Mouse (Mus musculus): Measurements from ENCODE around the gene Fyb2. TPM values are rescaled to one million over a fixed set of nuclear protein-coding genes. Genes with fewer than 3 reads are reported as not detected.

Fyb2 gene
- total and polyA plus RNA-seq, 3 experiments: 0.08 to 0.10 TPM; not detected in 1

- H3K27ac ChIP-seq (ENCODE audit: control insufficient read depth, low read depth, low read length): no peak overlapping the region
- DNase-seq (ENCODE audit: low read depth, low spot score): no peak
- no peaks in the 10 kb centered on the region for H3K79me2 ChIP-seq (ENCODE audit: control insufficient read depth, insufficient read depth, low read length, poor library complexity)
Observed at GRCm38 (mm10) chr4:104929165-104929564, 15.9 kb downstream of the Fyb2 start.

DNA sequence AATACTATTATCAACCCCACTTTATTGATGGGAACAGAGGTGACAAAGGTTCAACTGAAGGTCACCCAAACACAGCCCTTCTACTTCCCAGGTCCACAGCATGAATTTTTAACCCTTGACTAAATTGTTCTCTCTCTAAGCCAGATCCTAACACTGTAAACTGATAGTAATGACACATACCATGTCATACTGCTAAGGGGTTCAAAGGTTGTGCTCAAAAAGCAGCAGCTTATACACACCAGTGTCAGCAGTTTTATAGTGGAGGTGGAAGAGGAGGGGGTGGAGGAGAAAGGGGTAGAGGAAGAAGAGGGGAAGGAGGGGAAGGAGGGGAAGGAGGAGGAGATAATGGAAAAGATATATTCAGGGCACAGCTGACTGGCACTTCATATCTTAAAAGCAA is 20.4 kb downstream of the Fyb2 start:
- peaks cover 0 to 10% of the 10 kb centered on the region in 2 experiments; a peak in 3 of 4 replicates for H3K4me1 ChIP-seq (ENCODE audit: control insufficient read depth in 1 of 2, insufficient read depth in 2 of 2, low read length in 2 of 2)
- no peak for TF ChIP-seq SMC3 (IDR thresholded peaks at IDR 0.05; ENCODE audit: low read depth, low read length)
- TF ChIP-seq POLR2AphosphoS5 (IDR thresholded peaks at IDR 0.05; ENCODE audit: borderline replicate concordance, low read depth, low read length): no peak
- TF ChIP-seq E2F4 (IDR thresholded peaks at IDR 0.05; ENCODE audit: borderline replicate concordance, low read depth, low read length): no peak
- no peak for TF ChIP-seq ZMIZ1 (IDR thresholded peaks at IDR 0.05; ENCODE audit: low read depth, low read length)
- TF ChIP-seq USF2 (IDR thresholded peaks at IDR 0.05; ENCODE audit: borderline replicate concordance in 1 of 2, insufficient read depth in 1 of 2, low read depth in 1 of 2, low read length in 2 of 2): no peak
- TF ChIP-seq EP300 (IDR thresholded peaks at IDR 0.05; ENCODE audit: low read depth in 1 of 2, low read length in 2 of 2): peak in 1 of 2 experiments; percentile 38; a peak in 1 of 4 replicates
- no peak for TF ChIP-seq NRF1 (IDR thresholded peaks at IDR 0.05; ENCODE audit: insufficient read depth, low read depth, low read length, poor library complexity, severe bottlenecking)
- TF ChIP-seq KAT2A (conservative IDR thresholded peaks at IDR 0.05; ENCODE audit: low read depth, low read length): no peak
- no peak for TF ChIP-seq ZC3H11A (IDR thresholded peaks at IDR 0.05; ENCODE audit: low read depth, low read length)
- no peak for TF ChIP-seq UBTF (IDR thresholded peaks at IDR 0.05; ENCODE audit: borderline replicate concordance, insufficient read depth, low read depth, low read length)
- no peak for TF ChIP-seq ZNF384 (IDR thresholded peaks at IDR 0.05; ENCODE audit: low read depth, low read length)
- TF ChIP-seq USF1 (IDR thresholded peaks at IDR 0.05; ENCODE audit: low read depth, low read length): no peak
- no peak for TF ChIP-seq MAFK (IDR thresholded peaks at IDR 0.05; ENCODE audit: borderline replicate concordance, low read depth, low read length)
- no peak for TF ChIP-seq MAZ (IDR thresholded peaks at IDR 0.05; ENCODE audit: low read depth, low read length)
- TF ChIP-seq MEF2A (IDR thresholded peaks at IDR 0.05; ENCODE audit: extremely low read depth, insufficient replicate concordance, low read depth, low read length, poor library complexity, severe bottlenecking): no peak
- TF ChIP-seq TBP (IDR thresholded peaks at IDR 0.05; ENCODE audit: low read depth, low read length): no peak
- 0 out of 2 replicates have a peak, but pooled peaks have one; percentile 28 for TF ChIP-seq ETS1 (IDR thresholded peaks at IDR 0.05; ENCODE audit: low read depth, low read length)
- no peak for TF ChIP-seq TAL1 (IDR thresholded peaks at IDR 0.05; ENCODE audit: low read length)
- no peak for TF ChIP-seq GABPA (IDR thresholded peaks at IDR 0.05; ENCODE audit: low read depth, low read length)
- TF ChIP-seq SIN3A (IDR thresholded peaks at IDR 0.05; ENCODE audit: low read length): no peak
- 0 out of 2 replicates have a peak, but pooled peaks have one; percentile 6 for TF ChIP-seq GATA1 (IDR thresholded peaks at IDR 0.05; ENCODE audit: low read depth, low read length)
- TF ChIP-seq CTCF (IDR thresholded peaks at IDR 0.05 in 2 of 3, conservative IDR thresholded peaks at IDR 0.05 in 1 of 3; ENCODE audit: control insufficient read depth in 1 of 3, insufficient read depth in 1 of 3, low read depth in 2 of 3, low read length in 3 of 3, poor library complexity in 1 of 3, severe bottlenecking in 1 of 3): no peak
- H3K9ac ChIP-seq (ENCODE audit: control insufficient read depth, low read depth, low read length, poor library complexity, severe bottlenecking): no peak overlapping the region
- peaks cover 0 to 4% of the 10 kb centered on the region in 2 experiments; a peak in 1 of 4 replicates for H3K36me3 ChIP-seq (ENCODE audit: control insufficient read depth in 1 of 2, insufficient read depth in 2 of 2, low read length in 2 of 2)
- H3K9me3 ChIP-seq (replicated peaks; ENCODE audit: insufficient read depth, low read length): no peaks in the 10 kb centered on the region
- DNase-seq (ENCODE audit: low read depth, low spot score): no peak
- H3K27ac ChIP-seq (ENCODE audit: control insufficient read depth, low read depth, low read length): no peak overlapping the region
- H3K4me3 ChIP-seq (ENCODE audit: control insufficient read depth in 1 of 2, insufficient read depth in 1 of 2, low read depth in 2 of 2, low read length in 2 of 2): no peak overlapping the region
- no peaks in the 10 kb centered on the region for H3K79me2 ChIP-seq (ENCODE audit: control insufficient read depth, insufficient read depth, low read length, poor library complexity)
- H3K27me3 ChIP-seq (ENCODE audit: control insufficient read depth in 1 of 2, insufficient read depth in 2 of 2, low read length in 2 of 2): no peaks in the 10 kb centered on the region

More at GRCm38 (mm10) chr4:104929165-104929564, 15.9 kb downstream of the Fyb2 start:
- H3K4me1 ChIP-seq (ENCODE audit: control insufficient read depth in 1 of 2, insufficient read depth in 2 of 2, low read length in 2 of 2): peaks cover 0 to 3% of the 10 kb centered on the region in 2 experiments; a peak in 2 of 4 replicates
- H3K27me3 ChIP-seq (ENCODE audit: control insufficient read depth in 1 of 2, insufficient read depth in 2 of 2, low read length in 2 of 2): no peaks in the 10 kb centered on the region
- peaks cover 0 to 4% of the 10 kb centered on the region in 2 experiments; a peak in 1 of 4 replicates for H3K36me3 ChIP-seq (ENCODE audit: control insufficient read depth in 1 of 2, insufficient read depth in 2 of 2, low read length in 2 of 2)
- TF ChIP-seq ZMIZ1 (IDR thresholded peaks at IDR 0.05; ENCODE audit: low read depth, low read length) (no peak), MAX (IDR thresholded peaks at IDR 0.05; ENCODE audit: low read length) (no peak), POLR2AphosphoS2 (IDR thresholded peaks at IDR 0.05; ENCODE audit: low read length) (no peak), ZNF384 (IDR thresholded peaks at IDR 0.05; ENCODE audit: low read depth, low read length) (no peak), CTCF (IDR thresholded peaks at IDR 0.05 in 2 of 3, conservative IDR thresholded peaks at IDR 0.05 in 1 of 3; ENCODE audit: control insufficient read depth in 1 of 3, insufficient read depth in 1 of 3, low read depth in 2 of 3, low read length in 3 of 3, poor library complexity in 1 of 3, severe bottlenecking in 1 of 3) (no peak), ETS1 (IDR thresholded peaks at IDR 0.05; ENCODE audit: low read depth, low read length) (no peak), POLR2AphosphoS5 (IDR thresholded peaks at IDR 0.05; ENCODE audit: borderline replicate concordance, low read depth, low read length) (no peak), POLR2A (IDR thresholded peaks at IDR 0.05; ENCODE audit: control insufficient read depth in 1 of 2, insufficient read depth in 1 of 2, low read depth in 1 of 2, low read length in 2 of 2, poor library complexity in 1 of 2) (no peak), TBP (IDR thresholded peaks at IDR 0.05; ENCODE audit: low read depth, low read length) (no peak), RCOR1 (IDR thresholded peaks at IDR 0.05; ENCODE audit: low read depth, low read length) (no peak), CHD1 (IDR thresholded peaks at IDR 0.05; ENCODE audit: low read depth, low read length) (no peak), EP300 (IDR thresholded peaks at IDR 0.05; ENCODE audit: low read depth in 1 of 2, low read length in 2 of 2) (no peak), BHLHE40 (IDR thresholded peaks at IDR 0.05; ENCODE audit: borderline replicate concordance, low read depth, low read length) (no peak)
- H3K9ac ChIP-seq (ENCODE audit: control insufficient read depth, low read depth, low read length, poor library complexity, severe bottlenecking): no peak overlapping the region
- H3K9me3 ChIP-seq (replicated peaks; ENCODE audit: insufficient read depth, low read length): no peaks in the 10 kb centered on the region
- no peak overlapping the region for H3K4me3 ChIP-seq (ENCODE audit: control insufficient read depth in 1 of 2, insufficient read depth in 1 of 2, low read depth in 2 of 2, low read length in 2 of 2)
